Mouse (Mus musculus) stomach, postnatal 0 days (tissue): Measurements from ENCODE around the gene Adamts9. TPM values are rescaled to one million over a fixed set of nuclear protein-coding genes. Genes with fewer than 3 reads are reported as not detected.

Experiments used
- ATAC-seq: fragments of 200-750 bp; cut with Nextera tagmentation; 2 replicates; pipeline ENCODE4 v1.8.0; 2017; ENCODE audit not compliant: low FRiP score, low TSS enrichment
- DNase-seq: peaks from one replicate; pipeline ENCODE4 v3.0.0-alpha.2; 2016; ENCODE audit warnings: low spot score
- H3K27ac ChIP-seq: fragments of 300-500 bp; sonication (generic); replicated peaks from 2 replicates; pipeline ENCODE4 v1.5.1; 2014; ENCODE audit warnings: mild to moderate bottlenecking, control low read depth
- H3K27me3 ChIP-seq: fragments of 300-500 bp; sonication (generic); 2 replicates; pipeline ENCODE4 v1.6.1; 2014; ENCODE audit warnings: low read length; ENCODE audit not compliant: control insufficient read depth, insufficient read depth
- H3K36me3 ChIP-seq: fragments of 300-500 bp; sonication (generic); 2 replicates; pipeline ENCODE4 v1.6.1; 2014; ENCODE audit warnings: low read length, mixed read lengths; ENCODE audit not compliant: control insufficient read depth, insufficient read depth
- H3K4me1 ChIP-seq: fragments of 300-500 bp; sonication (generic); replicated peaks from 2 replicates; pipeline ENCODE4 v1.6.1; 2014; ENCODE audit warnings: antibody characterized with exemption; ENCODE audit not compliant: control insufficient read depth, insufficient read depth
- H3K4me2 ChIP-seq: fragments of 300-500 bp; sonication (generic); replicated peaks from 2 replicates; pipeline ENCODE4 v1.6.1; 2014; ENCODE audit warnings: low read depth, mild to moderate bottlenecking, control low read depth, moderate library complexity
- H3K4me3 ChIP-seq: fragments of 300-500 bp; sonication (generic); 2 replicates; pipeline ENCODE4 v1.5.1; 2014; ENCODE audit warnings: low read depth, low read length, control low read depth
- H3K9ac ChIP-seq: fragments of 300-500 bp; sonication (generic); 2 replicates; pipeline ENCODE4 v1.6.1; 2014; ENCODE audit warnings: mild to moderate bottlenecking, low read length, control low read depth, mixed read lengths
- H3K9me3 ChIP-seq: fragments of 300-500 bp; sonication (generic); 2 replicates; pipeline ENCODE4 v1.6.1; 2016; ENCODE audit warnings: low read length; ENCODE audit not compliant: control insufficient read depth
- CTCF ChIP-seq: IDR thresholded peaks from 2 replicates; pipeline ENCODE4 v1.5.1; 2016; ENCODE audit warnings: antibody characterized with exemption, low read depth, mild to moderate bottlenecking, moderate library complexity
- EP300 ChIP-seq: optimal IDR thresholded peaks from 2 replicates; pipeline ENCODE3; 2016; ENCODE audit warnings: antibody characterized with exemption
- WGBS: fragments of 180-500 bp; shearing (Covaris S2); extraction: QIAGEN DNeasy Blood & Tissue Kit; methylation state at CpG from one replicate; pipeline ENCODE4 v1.1.7; 2014; 5-methylcytosine and 5-hydroxymethylcytosine counted together
- polyA plus RNA-seq: library from polyadenylated mRNA; unstranded; fragments of >200 nt; fragmentation: Nextera tagmentation; extraction: Ambion mirVana; gene quantifications from 2 replicates; pipeline ENCODE4 v1.2.1, GENCODE M21; 2015

Gene Adamts9
- polyA plus RNA-seq, 1 experiment from 2014 or later = 2.5 TPM

DNA sequence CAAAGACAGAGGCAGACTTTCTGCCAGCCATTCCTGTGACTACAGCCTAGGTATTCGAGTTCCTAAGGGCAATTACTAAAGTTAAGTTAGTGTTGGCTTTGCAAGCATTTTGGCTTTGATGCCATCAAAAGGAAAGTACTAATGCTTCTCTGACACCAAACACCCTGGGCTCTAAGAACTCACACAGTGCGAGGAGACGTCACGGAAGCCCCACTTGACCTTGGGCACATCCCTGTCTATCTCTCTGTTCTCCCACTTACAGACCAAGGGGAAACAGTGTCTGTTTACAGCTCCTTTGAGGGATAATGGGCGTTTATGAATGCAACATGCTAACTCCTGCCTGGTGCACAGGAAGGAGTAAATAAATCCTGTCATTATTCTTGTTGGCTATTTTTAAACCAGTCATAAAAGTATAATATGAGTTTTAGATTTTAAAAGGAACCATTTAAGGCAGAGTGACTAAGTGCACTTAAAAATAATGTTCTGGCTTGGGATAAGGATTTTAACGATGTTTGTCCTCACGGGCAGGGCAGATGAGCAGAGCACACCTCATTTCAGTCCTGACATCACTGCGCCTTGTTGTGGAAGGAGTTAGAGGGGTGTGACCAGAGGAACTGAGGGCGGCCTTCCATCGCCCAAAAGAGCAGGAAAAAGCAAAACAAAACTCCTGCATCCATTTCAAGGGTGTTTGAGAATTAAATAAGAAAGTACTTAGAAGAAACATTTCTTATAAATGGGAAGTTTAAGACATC lies 22.2 kb downstream of the Adamts9 start:
- H3K27me3 ChIP-seq = no peaks in the 10 kb centered on the region
- 57% methylated on average over 10 of the region's 10 CpGs for WGBS
- H3K9me3 ChIP-seq = no peaks in the 10 kb centered on the region
- ATAC-seq (no peak), DNase-seq (no peak)
- H3K4me3 ChIP-seq = no peak overlapping the region
- no peak overlapping the region for H3K4me2 ChIP-seq
- H3K9ac ChIP-seq = no peak overlapping the region
- TF ChIP-seq EP300 (no peak), CTCF (no peak)
- H3K36me3 ChIP-seq = no peaks in the 10 kb centered on the region
- no peak overlapping the region for H3K27ac ChIP-seq
- no peaks in the 10 kb centered on the region for H3K4me1 ChIP-seq

DNA sequence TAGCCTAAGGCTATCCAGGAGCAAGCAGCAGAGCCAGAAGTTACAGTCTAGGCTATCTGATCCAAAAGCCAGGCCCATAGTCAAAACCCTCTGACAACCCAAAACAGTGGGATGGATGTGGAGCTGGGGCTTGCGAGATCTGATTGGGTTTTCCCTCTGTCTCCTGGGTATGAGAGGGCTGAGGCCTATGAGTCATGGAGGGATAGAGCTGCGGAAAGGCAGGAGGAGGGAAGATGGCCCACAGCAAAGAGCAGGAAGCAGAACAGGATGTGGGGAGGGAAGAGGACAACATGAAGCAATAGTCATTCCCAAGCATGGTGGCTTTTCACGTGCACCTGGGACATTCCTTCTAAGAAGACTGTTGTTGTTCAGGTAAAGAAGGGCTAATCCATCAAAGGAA lies 32.7 kb downstream of the Adamts9 start:
- WGBS = 76% methylated on average over 3 of the region's 3 CpGs
- no peak for ATAC-seq

DNA sequence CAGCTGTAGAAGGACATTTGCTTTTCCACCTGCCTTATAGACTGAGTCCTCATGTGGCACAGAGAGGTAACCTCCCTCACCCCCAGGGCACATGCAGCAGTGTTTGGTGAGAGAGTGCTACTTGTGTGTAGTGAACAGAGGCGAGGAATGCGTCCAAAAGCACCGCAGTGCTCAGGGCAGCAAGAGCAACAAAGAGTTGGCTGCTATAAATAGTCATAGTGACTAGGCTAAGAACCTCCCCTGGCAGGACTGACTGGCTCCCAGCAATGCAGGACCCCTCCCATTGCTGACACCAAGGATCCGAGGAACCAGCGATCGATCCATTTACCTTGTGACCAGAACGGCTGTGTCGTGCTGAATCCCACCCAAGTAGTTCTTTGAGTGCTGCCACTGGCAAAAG lies 33.9 kb downstream of the Adamts9 start:
- ATAC-seq = no peak
- TF ChIP-seq CTCF (no peak), EP300 (no peak)
- Histone ChIP-seq H3K27ac (no peak overlapping the region), H3K4me1 (no peaks in the 10 kb centered on the region), H3K9ac (no peak overlapping the region), H3K4me3 (no peak overlapping the region), H3K36me3 (no peaks in the 10 kb centered on the region; the same call in 1 of the 2 replicates), H3K4me2 (no peak overlapping the region), H3K9me3 (no peaks in the 10 kb centered on the region), H3K27me3 (no peaks in the 10 kb centered on the region)
- no peak for DNase-seq
- WGBS = 41% methylated on average over 8 of the region's 8 CpGs

More for the DNA sequence above, 32.7 kb downstream of the Adamts9 start:
- H3K4me2 ChIP-seq = no peak overlapping the region
- no peak for DNase-seq
- H3K4me3 ChIP-seq = no peak overlapping the region
- H3K9me3 ChIP-seq = no peaks in the 10 kb centered on the region
- H3K4me1 ChIP-seq = no peaks in the 10 kb centered on the region
- no peaks in the 10 kb centered on the region; the same call in 1 of the 2 replicates for H3K36me3 ChIP-seq
- H3K9ac ChIP-seq = no peak overlapping the region
- no peak overlapping the region for H3K27ac ChIP-seq
- no peaks in the 10 kb centered on the region for H3K27me3 ChIP-seq
- TF ChIP-seq EP300 (no peak), CTCF (no peak)

DNA sequence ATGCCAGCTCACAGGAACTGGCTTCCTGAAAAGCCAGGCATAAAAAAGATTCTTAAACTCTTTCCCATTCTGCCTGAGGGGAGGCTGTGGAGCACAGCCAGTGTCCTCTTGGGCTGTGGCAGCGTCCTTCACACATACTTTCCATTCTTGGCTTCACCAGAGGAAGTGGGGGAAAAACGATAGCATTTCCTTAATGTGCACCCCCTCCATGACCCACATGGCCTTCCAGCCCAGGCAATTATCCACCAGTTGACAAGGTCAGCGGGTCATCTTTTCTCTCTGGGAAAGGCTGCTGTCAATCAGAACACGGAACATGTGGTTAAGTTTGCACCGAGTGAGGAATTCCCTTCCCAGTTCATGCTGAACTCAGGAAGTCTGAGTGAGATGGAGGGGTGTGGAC lies 37.4 kb downstream of the Adamts9 start:
- H3K4me2 ChIP-seq = no peak overlapping the region
- no peaks in the 10 kb centered on the region for H3K4me1 ChIP-seq
- DNase-seq (no peak), ATAC-seq (no peak)
- WGBS = 31% methylated on average over 5 of the region's 5 CpGs
- H3K27me3 ChIP-seq = no peaks in the 10 kb centered on the region
- H3K36me3 ChIP-seq = no peaks in the 10 kb centered on the region; the same call in 1 of the 2 replicates
- no peaks in the 10 kb centered on the region for H3K9me3 ChIP-seq
- TF ChIP-seq CTCF (0 out of 2 replicates have a peak, but pooled peaks have one; percentile 3), EP300 (no peak)
- H3K27ac ChIP-seq = no peak overlapping the region
- no peak overlapping the region for H3K4me3 ChIP-seq
- H3K9ac ChIP-seq = no peak overlapping the region

DNA sequence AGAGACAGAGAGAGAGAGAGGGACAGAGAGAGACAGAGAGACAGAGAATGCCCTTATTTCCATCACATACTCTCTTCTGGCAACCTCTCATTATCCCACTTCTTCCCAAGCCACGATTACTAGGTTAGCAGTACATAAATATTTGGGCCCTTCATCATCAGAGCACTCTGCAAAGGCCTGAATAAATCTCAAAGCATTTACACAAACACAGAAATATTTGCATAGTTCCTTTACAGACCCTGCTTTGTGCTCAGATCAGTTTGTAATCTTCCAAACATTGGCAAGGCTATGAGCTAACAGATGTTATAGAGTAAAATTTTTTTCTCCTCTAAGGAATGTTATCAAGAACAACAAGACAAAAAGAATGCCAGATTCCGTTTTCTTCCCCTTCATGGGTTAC lies 38.8 kb downstream of the Adamts9 start:
- TF ChIP-seq EP300 = no peak
- H3K4me1 ChIP-seq = no peaks in the 10 kb centered on the region
- H3K27ac ChIP-seq = 0 out of 2 replicates have a peak overlapping the region, but pooled peaks have one; percentile 18
- H3K9me3 ChIP-seq = no peaks in the 10 kb centered on the region
- no peaks in the 10 kb centered on the region for H3K36me3 ChIP-seq
- no peak overlapping the region for H3K4me2 ChIP-seq
- DNase-seq = no peak
- H3K27me3 ChIP-seq = no peaks in the 10 kb centered on the region
- no peak overlapping the region for H3K9ac ChIP-seq
- ATAC-seq = peak; percentile 61
- no peak overlapping the region for H3K4me3 ChIP-seq
- WGBS = 13% methylated on average over 2 of the region's 2 CpGs

DNA sequence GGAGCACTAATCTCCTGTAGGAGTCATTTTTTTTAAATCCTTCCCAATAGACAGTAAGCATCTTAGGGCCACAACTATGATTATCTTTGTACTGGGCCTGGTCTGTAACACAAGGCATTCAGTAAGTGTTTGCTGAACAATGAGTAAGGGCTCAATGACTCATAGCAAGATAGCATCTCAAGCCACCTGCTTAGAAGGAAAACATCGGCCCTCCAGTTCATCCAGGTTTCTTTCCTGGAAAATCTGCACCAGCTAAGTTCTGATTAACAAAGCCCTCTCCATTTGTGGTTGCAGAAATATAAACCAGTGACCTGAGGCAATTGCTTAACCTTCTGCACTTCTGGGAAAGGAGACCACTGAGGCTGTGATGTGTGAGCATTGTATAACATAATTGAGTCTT lies 39.3 kb downstream of the Adamts9 start:
- H3K4me2 ChIP-seq = no peak overlapping the region
- DNase-seq (peak; percentile 38), ATAC-seq (peak; percentile 92)
- WGBS = 39% methylated on average over 1 of the region's 1 CpGs
- no peak overlapping the region for H3K9ac ChIP-seq
- H3K4me1 ChIP-seq = no peaks in the 10 kb centered on the region
- H3K9me3 ChIP-seq = no peaks in the 10 kb centered on the region
- no peak overlapping the region for H3K4me3 ChIP-seq
- no peaks in the 10 kb centered on the region for H3K27me3 ChIP-seq
- no peaks in the 10 kb centered on the region for H3K36me3 ChIP-seq
- TF ChIP-seq EP300 (no peak), CTCF (no peak)
- H3K27ac ChIP-seq = 0 out of 2 replicates have a peak overlapping the region, but pooled peaks have one; percentile 18
